Mouse (Mus musculus) adrenal gland, adult 8-10 months (tissue): ENCODE data around the gene Becn1. TPM values are rescaled to one million over a fixed set of nuclear protein-coding genes. Genes with fewer than 3 reads are reported as not detected.

Experiments used
- total RNA-seq, 4 experiments: library from RNA; stranded (reverse); gene quantifications; 2 replicates each; pipeline ENCODE4 v1.2.4; 2022

The Becn1 gene
- total RNA-seq, 4 experiments from 2014 or later: 161 to 204 (median 178) TPM

Other genes with a start within 250 kb of the Becn1 start
- 10 to 100 TPM; 45.3 to 51.8 (median 49.6) TPM for gene Naglu, start 232.3 kb downstream of the Becn1 start, total RNA-seq
- 1 to 10 TPM; 1.7 to 2.4 (median 2.0) TPM for gene Hsd17b1, start 223.9 kb downstream of the Becn1 start, total RNA-seq
- 100 to 1,000 TPM in 2 of 4 experiments, 10 to 100 TPM in 2; 70.8 to 104 (median 89.9) TPM for gene Coasy, start 219.7 kb downstream of the Becn1 start, total RNA-seq
- gene Mlx, start 215.0 kb downstream of the Becn1 start, total RNA-seq: 10 to 100 TPM; 38.1 to 69.0 (median 47.6) TPM
- gene Psmc3ip, start 206.8 kb downstream of the Becn1 start, total RNA-seq: 1 to 10 TPM; 3.6 to 5.9 (median 4.2) TPM
- 10 to 100 TPM; 48.0 to 56.4 (median 50.8) TPM for gene Retreg3, start 182.4 kb downstream of the Becn1 start, total RNA-seq
- 10 to 100 TPM; 34.2 to 43.3 (median 36.8) TPM for gene Tubg1, start 182.3 kb downstream of the Becn1 start, total RNA-seq
- gene Tubg2, start 146.4 kb downstream of the Becn1 start, total RNA-seq: 10 to 100 TPM in 2 of 4 experiments, 1 to 10 TPM in 2; 6.1 to 11.1 (median 9.9) TPM
- gene Cntnap1, start 131.8 kb downstream of the Becn1 start, total RNA-seq: 1 to 10 TPM; 5.7 to 7.4 (median 6.4) TPM
- 10 to 100 TPM; 26.9 to 44.3 (median 30.4) TPM for gene Plekhh3, start 130.9 kb downstream of the Becn1 start, total RNA-seq
- under 1 TPM; 0.15 to 0.70 (median 0.36) TPM for gene Ccr10, start 126.8 kb downstream of the Becn1 start, total RNA-seq
- gene Ezh1, start 75.8 kb downstream of the Becn1 start, total RNA-seq: 10 to 100 TPM; 39.9 to 59.3 (median 47.7) TPM
- gene Ramp2, start 56.3 kb downstream of the Becn1 start, total RNA-seq: 10 to 100 TPM; 26.3 to 56.5 (median 40.7) TPM
- gene Vps25, start 48.6 kb downstream of the Becn1 start, total RNA-seq: 100 to 1,000 TPM; 109 to 120 (median 113) TPM
- gene Wnk4, start 41.7 kb downstream of the Becn1 start, total RNA-seq: 1 to 10 TPM; 2.8 to 6.7 (median 4.9) TPM
- under 1 TPM; 0.40 to 0.62 (median 0.57) TPM for gene Cntd1, start 23.3 kb downstream of the Becn1 start, total RNA-seq
- gene Coa3, start 23.2 kb downstream of the Becn1 start, total RNA-seq: 10 to 100 TPM; 67.9 to 76.1 (median 74.4) TPM
- gene Psme3, start 13.9 kb upstream of the Becn1 start, total RNA-seq: 100 to 1,000 TPM; 120 to 143 (median 125) TPM
- gene Aoc2, start 22.8 kb upstream of the Becn1 start, total RNA-seq: 1 to 10 TPM; 4.9 to 10.0 (median 6.8) TPM
- 100 to 1,000 TPM in 1 of 4 experiments, 10 to 100 TPM in 3; 22.9 to 107 (median 42.7) TPM for gene Aoc3, start 28.3 kb upstream of the Becn1 start, total RNA-seq
- gene G6pc, start 65.3 kb upstream of the Becn1 start, total RNA-seq: 1 to 10 TPM; 2.7 to 5.1 (median 4.6) TPM
- gene Aarsd1, start 115.3 kb upstream of the Becn1 start, total RNA-seq: 10 to 100 TPM; 33.7 to 41.1 (median 37.0) TPM
- gene Gm27029, start 122.5 kb upstream of the Becn1 start, total RNA-seq: 1 to 10 TPM; 1.7 to 8.4 (median 5.6) TPM
- gene Rundc1, start 122.8 kb upstream of the Becn1 start, total RNA-seq: 10 to 100 TPM; 31.4 to 37.4 (median 33.0) TPM
- gene Ptges3l, start 123.0 kb upstream of the Becn1 start, total RNA-seq: 1 to 10 TPM; 3.5 to 8.7 (median 6.0) TPM
- gene Rpl27, start 140.0 kb upstream of the Becn1 start, total RNA-seq: 10 to 100 TPM; 48.6 to 99.3 (median 63.5) TPM
- gene Ifi35, start 146.1 kb upstream of the Becn1 start, total RNA-seq: 10 to 100 TPM; 34.4 to 50.3 (median 46.5) TPM
- gene Rnd2, start 162.7 kb upstream of the Becn1 start, total RNA-seq: 10 to 100 TPM in 3 of 4 experiments, 1 to 10 TPM in 1; 9.2 to 23.8 (median 16.2) TPM
- gene Vat1, start 163.9 kb upstream of the Becn1 start, total RNA-seq: 100 to 1,000 TPM; 135 to 192 (median 171) TPM
- 1 to 10 TPM; 1.0 to 3.0 (median 1.3) TPM for gene Brca1, start 249.7 kb upstream of the Becn1 start, total RNA-seq
- gene Nbr1, start 249.9 kb upstream of the Becn1 start, total RNA-seq: 100 to 1,000 TPM; 127 to 165 (median 149) TPM